Mouse (Mus musculus): ENCODE measurements at regions not wholly inside any gene's neighbourhood (a gene's known extent, or its start where the extent isn't known, plus 50 kb on each side); places are given as distances from the start of the nearest gene placed in this dataset.

GRCm38 (mm10) chr10:17337217-17337616 is 385.8 kb upstream of the Cited2 start:
- Histone ChIP-seq H3K4me3 (replicated peaks; ENCODE audit: low read length) (no peak overlapping the region), H3K27ac (replicated peaks; ENCODE audit: low read depth, low read length) (no peak overlapping the region), H3K9me3 (ENCODE audit: control insufficient read depth, low read length) (no peaks in the 10 kb centered on the region), H3K36me3 (ENCODE audit: control insufficient read depth, insufficient read depth, low read length) (no peaks in the 10 kb centered on the region), H3K27me3 (ENCODE audit: control insufficient read depth, insufficient read depth, low read length) (no peaks in the 10 kb centered on the region), H3K4me2 (replicated peaks; ENCODE audit: low read depth, low read length, severe bottlenecking) (no peak overlapping the region), H3K4me1 (ENCODE audit: control insufficient read depth, insufficient read depth, low read length) (peaks cover 4% of the 10 kb centered on the region), H3K9ac (ENCODE audit: low read depth, low read length, severe bottlenecking) (no peak overlapping the region)
- ATAC-seq (ENCODE audit: low FRiP score, low read depth): no peak
- 95% methylated on average over 2 of the region's 2 CpGs for WGBS
- no peak for DNase-seq (ENCODE audit: low spot score)
- no peak for TF ChIP-seq POLR2A (IDR thresholded peaks at IDR 0.05; ENCODE audit: borderline replicate concordance, extremely low read depth, insufficient read depth, insufficient read length)

- H3K4me1 ChIP-seq (ENCODE audit: control insufficient read depth, insufficient read depth, low read length): no peaks in the 10 kb centered on the region
- H3K4me3 ChIP-seq (replicated peaks; ENCODE audit: low read length): no peak overlapping the region
- no peak overlapping the region for H3K4me2 ChIP-seq (replicated peaks; ENCODE audit: low read depth, low read length, severe bottlenecking)
- no peaks in the 10 kb centered on the region for H3K27me3 ChIP-seq (ENCODE audit: control insufficient read depth, insufficient read depth, low read length)
- no peak overlapping the region for H3K9ac ChIP-seq (ENCODE audit: low read depth, low read length, severe bottlenecking)
- H3K27ac ChIP-seq (replicated peaks; ENCODE audit: low read depth, low read length): no peak overlapping the region
- H3K36me3 ChIP-seq (ENCODE audit: control insufficient read depth, insufficient read depth, low read length): no peaks in the 10 kb centered on the region
- no peak for ATAC-seq (ENCODE audit: low FRiP score, low read depth)
- no peak for DNase-seq (ENCODE audit: low spot score)
- TF ChIP-seq POLR2A (IDR thresholded peaks at IDR 0.05; ENCODE audit: borderline replicate concordance, extremely low read depth, insufficient read depth, insufficient read length): no peak
- H3K9me3 ChIP-seq (ENCODE audit: control insufficient read depth, low read length): no peaks in the 10 kb centered on the region
- 98% methylated on average over 1 of the region's 1 CpGs for WGBS
These were observed 379.2 kb upstream of the Cited2 start for GRCm38 (mm10) chr10:17343829-17344228.

- 67% methylated on average over 14 of the region's 14 CpGs for WGBS
- H3K9me3 ChIP-seq (ENCODE audit: control insufficient read depth, low read length): no peaks in the 10 kb centered on the region
- DNase-seq (ENCODE audit: low spot score) (no peak), ATAC-seq (ENCODE audit: low FRiP score, low read depth) (no peak)
- H3K4me1 ChIP-seq (ENCODE audit: control insufficient read depth, insufficient read depth, low read length): peaks cover 3% of the 10 kb centered on the region; the same call in 1 of the 2 replicates
- H3K4me3 ChIP-seq (replicated peaks; ENCODE audit: low read length): no peak overlapping the region
- H3K4me2 ChIP-seq (replicated peaks; ENCODE audit: low read depth, low read length, severe bottlenecking): no peak overlapping the region
- H3K27me3 ChIP-seq (ENCODE audit: control insufficient read depth, insufficient read depth, low read length): no peaks in the 10 kb centered on the region
- H3K36me3 ChIP-seq (ENCODE audit: control insufficient read depth, insufficient read depth, low read length): no peaks in the 10 kb centered on the region
- TF ChIP-seq POLR2A (IDR thresholded peaks at IDR 0.05; ENCODE audit: borderline replicate concordance, extremely low read depth, insufficient read depth, insufficient read length): no peak
- H3K27ac ChIP-seq (replicated peaks; ENCODE audit: low read depth, low read length): no peak overlapping the region
- H3K9ac ChIP-seq (ENCODE audit: low read depth, low read length, severe bottlenecking): no peak overlapping the region
These were observed 370.6 kb upstream of the Cited2 start for GRCm38 (mm10) chr10:17352202-17352994.

GRCm38 (mm10) chr10:17355476-17355875 is 367.5 kb upstream of the Cited2 start:
- 35% methylated on average over 4 of the region's 4 CpGs for WGBS
- no peak overlapping the region for H3K27ac ChIP-seq (replicated peaks; ENCODE audit: low read depth, low read length)
- TF ChIP-seq POLR2A (IDR thresholded peaks at IDR 0.05; ENCODE audit: borderline replicate concordance, extremely low read depth, insufficient read depth, insufficient read length): no peak

GRCm38 (mm10) chr10:17356041-17356440 is 367.0 kb upstream of the Cited2 start:
- Histone ChIP-seq H3K27ac (replicated peaks; ENCODE audit: low read depth, low read length) (no peak overlapping the region), H3K9ac (ENCODE audit: low read depth, low read length, severe bottlenecking) (no peak overlapping the region), H3K4me2 (replicated peaks; ENCODE audit: low read depth, low read length, severe bottlenecking) (no peak overlapping the region), H3K4me1 (ENCODE audit: control insufficient read depth, insufficient read depth, low read length) (peaks cover 3% of the 10 kb centered on the region; the same call in 1 of the 2 replicates), H3K36me3 (ENCODE audit: control insufficient read depth, insufficient read depth, low read length) (no peaks in the 10 kb centered on the region), H3K27me3 (ENCODE audit: control insufficient read depth, insufficient read depth, low read length) (no peaks in the 10 kb centered on the region), H3K9me3 (ENCODE audit: control insufficient read depth, low read length) (no peaks in the 10 kb centered on the region), H3K4me3 (replicated peaks; ENCODE audit: low read length) (no peak overlapping the region)
- 18% methylated on average over 3 of the region's 3 CpGs for WGBS
- ATAC-seq (ENCODE audit: low FRiP score, low read depth) (no peak; the same call in 1 of the 2 replicates), DNase-seq (ENCODE audit: low spot score) (peak; percentile 33)
- TF ChIP-seq POLR2A (IDR thresholded peaks at IDR 0.05; ENCODE audit: borderline replicate concordance, extremely low read depth, insufficient read depth, insufficient read length): no peak

More at GRCm38 (mm10) chr10:17355476-17355875, 367.5 kb upstream of the Cited2 start:
- ATAC-seq (ENCODE audit: low FRiP score, low read depth) (no peak), DNase-seq (ENCODE audit: low spot score) (no peak)
- Histone ChIP-seq H3K27me3 (ENCODE audit: control insufficient read depth, insufficient read depth, low read length) (no peaks in the 10 kb centered on the region), H3K9ac (ENCODE audit: low read depth, low read length, severe bottlenecking) (no peak overlapping the region), H3K4me3 (replicated peaks; ENCODE audit: low read length) (no peak overlapping the region), H3K4me1 (ENCODE audit: control insufficient read depth, insufficient read depth, low read length) (peaks cover 3% of the 10 kb centered on the region; the same call in 1 of the 2 replicates), H3K9me3 (ENCODE audit: control insufficient read depth, low read length) (no peaks in the 10 kb centered on the region), H3K36me3 (ENCODE audit: control insufficient read depth, insufficient read depth, low read length) (no peaks in the 10 kb centered on the region), H3K4me2 (replicated peaks; ENCODE audit: low read depth, low read length, severe bottlenecking) (no peak overlapping the region)

Measured in limb, embryonic 14.5 days (tissue).